Mouse (Mus musculus) midbrain, embryonic 16.5 days (tissue): ENCODE measurements around the gene Rcan3. TPM values are rescaled to one million over a fixed set of nuclear protein-coding genes. Genes with fewer than 3 reads are reported as not detected.
A peak's percentile ranks its signal among the peaks of the same experiment; 100 is the strongest.

Experiments used
- ATAC-seq: fragments of 200-750 bp; cut with Nextera tagmentation; 2 replicates; pipeline ENCODE4 v1.8.0; 2017; ENCODE audit warnings: moderate TSS enrichment
- H3K27ac ChIP-seq: fragments of 300-500 bp; sonication (generic); 2 replicates; pipeline ENCODE4 v1.5.1; 2014; ENCODE audit warnings: mild to moderate bottlenecking, low read length, mixed read lengths
- H3K27me3 ChIP-seq: fragments of 300-500 bp; sonication (generic); 2 replicates; pipeline ENCODE4 v1.6.1; 2014; ENCODE audit warnings: low read depth, low read length, mixed read lengths; ENCODE audit not compliant: control insufficient read depth, insufficient read depth
- H3K36me3 ChIP-seq: fragments of 300-500 bp; sonication (generic); 2 replicates; pipeline ENCODE4 v1.6.1; 2014; ENCODE audit warnings: mild to moderate bottlenecking, low read length, moderate library complexity, mixed read lengths; ENCODE audit not compliant: control insufficient read depth, insufficient read depth
- H3K4me1 ChIP-seq: fragments of 300-500 bp; sonication (generic); 2 replicates; pipeline ENCODE4 v1.6.1; 2014; ENCODE audit warnings: mild to moderate bottlenecking, low read length, mixed read lengths; ENCODE audit not compliant: control insufficient read depth, insufficient read depth
- H3K4me2 ChIP-seq: fragments of 300-500 bp; sonication (generic); 2 replicates; pipeline ENCODE4 v1.6.1; 2014; ENCODE audit warnings: mild to moderate bottlenecking, low read length, mixed read lengths
- H3K4me3 ChIP-seq: fragments of 300-500 bp; sonication (generic); 2 replicates; pipeline ENCODE4 v1.5.1; 2014; ENCODE audit warnings: low read depth, mild to moderate bottlenecking, low read length, moderate library complexity, mixed read lengths
- H3K9ac ChIP-seq: fragments of 300-500 bp; sonication (generic); 2 replicates; pipeline ENCODE4 v1.6.1; 2014; ENCODE audit warnings: low read depth, low read length, mixed read lengths
- H3K9me3 ChIP-seq: fragments of 300-500 bp; sonication (generic); replicated peaks from 2 replicates; pipeline ENCODE4 v1.6.1; 2014; ENCODE audit warnings: mild to moderate bottlenecking, low read length, mixed read lengths; ENCODE audit not compliant: control insufficient read depth, poor library complexity, severe bottlenecking
- WGBS: fragments of 180-500 bp; shearing (Covaris S2); extraction: QIAGEN DNeasy Blood & Tissue Kit; methylation state at CpG from one replicate; pipeline ENCODE4 v1.1.7; 2014; 5-methylcytosine and 5-hydroxymethylcytosine counted together
- polyA plus RNA-seq: library from polyadenylated mRNA; unstranded; fragments of >200 nt; fragmentation: Nextera tagmentation; extraction: Ambion mirVana; gene quantifications from 2 replicates; pipeline ENCODE4 v1.2.1, GENCODE M21; 2015

Rcan3 gene
- polyA plus RNA-seq, 1 experiment from 2014 or later, result 59.1 TPM

DNA sequence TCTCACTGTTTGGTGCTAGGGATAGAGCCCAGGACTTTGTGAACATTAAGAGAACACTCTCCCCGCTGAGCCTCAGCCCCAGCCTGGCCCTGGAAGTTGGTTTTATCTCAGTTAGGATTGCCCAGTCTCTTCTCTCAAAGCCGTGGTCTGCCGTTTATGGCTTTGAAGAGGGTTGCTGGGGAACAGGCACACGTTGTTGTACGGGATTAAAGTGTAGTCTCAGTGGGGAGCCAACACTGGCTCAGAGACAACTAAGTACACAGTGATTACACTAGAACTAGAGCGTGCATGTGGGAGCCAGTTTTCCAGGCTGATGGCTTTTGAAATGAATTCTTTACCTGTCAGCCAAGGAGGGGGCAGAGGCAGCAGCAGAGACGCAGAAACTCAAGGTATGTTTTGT is 31.8 kb downstream of the Rcan3 start:
- Histone ChIP-seq H3K4me1 (peaks cover 2% of the 10 kb centered on the region; the same call in 1 of the 2 replicates), H3K9me3 (no peaks in the 10 kb centered on the region), H3K27ac (no peak overlapping the region), H3K9ac (no peak overlapping the region), H3K4me3 (no peak overlapping the region), H3K36me3 (no peaks in the 10 kb centered on the region), H3K4me2 (no peak overlapping the region), H3K27me3 (peaks cover 23% of the 10 kb centered on the region)
- 8% methylated on average over 7 of the region's 7 CpGs for WGBS
- ATAC-seq, result no peak

DNA sequence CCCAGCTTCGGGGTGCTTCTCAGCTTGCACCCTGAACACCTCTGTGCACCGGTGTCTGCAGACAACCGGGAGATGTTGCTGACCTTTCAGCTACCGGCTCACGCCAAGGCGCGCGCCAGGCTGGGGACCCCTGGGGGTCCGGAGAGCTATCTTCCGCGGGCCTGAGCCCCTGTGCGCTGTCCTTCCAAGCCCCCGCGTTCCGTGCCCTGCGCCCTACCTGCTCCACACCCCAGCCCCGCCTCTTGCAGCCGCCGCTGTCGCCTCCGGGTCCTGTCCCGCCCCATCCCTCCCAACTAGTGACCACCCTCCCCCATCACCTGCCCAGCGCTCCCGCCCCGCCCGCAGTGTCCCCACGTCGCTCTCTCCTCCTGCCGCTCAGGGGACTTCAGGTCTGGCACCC is 35.7 kb downstream of the Rcan3 start, which contains the start of gene Ncmap:
Gene Ncmap, minus strand, starts transcription at position 237 of the 400 bp plus-strand sequence.
- peaks cover 2% of the 10 kb centered on the region; the same call in 1 of the 2 replicates for H3K4me1 ChIP-seq
- WGBS, result under 1% methylated on average over 28 of the region's 29 CpGs

DNA sequence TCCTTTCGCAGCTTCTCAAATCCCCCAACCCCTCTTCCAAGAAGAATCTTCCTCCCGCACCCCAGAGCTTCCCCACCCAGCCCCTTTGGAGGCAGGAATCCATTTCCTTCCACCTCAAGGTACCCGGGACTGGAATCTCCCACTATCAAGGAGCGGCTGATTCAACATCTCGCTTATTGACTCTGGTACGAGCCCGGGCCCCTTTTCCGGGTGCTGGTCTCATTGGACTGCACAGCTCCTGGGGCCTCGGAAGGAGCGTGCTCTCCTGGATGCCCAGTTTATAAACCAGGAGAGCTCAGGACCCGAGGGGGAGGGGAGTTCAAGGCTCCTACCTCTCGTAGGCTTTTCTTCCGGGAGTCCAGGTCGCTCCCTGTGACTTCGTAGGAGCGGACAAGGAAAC is 36.1 kb downstream of the Rcan3 start:
- 5% methylated on average over 16 of the region's 16 CpGs for WGBS

More for the DNA sequence above, 35.7 kb downstream of the Rcan3 start, which contains the start of gene Ncmap:
- peak within 1 kb of the TSS; percentile 49 for H3K9ac ChIP-seq
- H3K27me3 ChIP-seq, result peaks cover 30% of the 10 kb centered on the region
- ATAC-seq, result no peak
- no peak within 1 kb of the TSS for H3K27ac ChIP-seq
- peak within 1 kb of the TSS; percentile 32 for H3K4me3 ChIP-seq
- H3K4me2 ChIP-seq, result peak within 1 kb of the TSS; percentile 56
- H3K9me3 ChIP-seq, result no peaks in the 10 kb centered on the region
- no peaks in the 10 kb centered on the region for H3K36me3 ChIP-seq

DNA sequence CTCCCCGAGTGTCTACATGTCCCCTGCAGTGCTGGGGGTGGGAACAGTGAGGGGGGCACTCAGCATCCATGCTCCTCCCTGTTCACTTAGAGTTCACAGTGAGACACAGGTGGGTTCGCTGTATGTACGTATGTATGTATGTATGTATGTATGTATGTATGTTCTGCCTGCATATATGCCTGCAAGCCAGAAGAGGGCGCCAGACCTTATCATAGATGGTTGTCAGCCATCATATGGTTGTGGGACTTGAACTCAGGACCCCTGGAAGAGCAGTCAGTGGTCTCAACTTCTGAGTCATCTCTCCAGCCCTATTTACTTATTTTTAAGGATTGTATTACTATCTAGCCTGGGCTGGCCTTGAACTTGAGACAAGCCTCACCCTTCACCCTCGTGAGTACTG is 37.4 kb downstream of the Rcan3 start:
- H3K9me3 ChIP-seq, result no peaks in the 10 kb centered on the region
- no peak overlapping the region for H3K4me2 ChIP-seq
- no peak overlapping the region for H3K27ac ChIP-seq
- no peak overlapping the region for H3K4me3 ChIP-seq
- no peak for ATAC-seq
- no peak overlapping the region for H3K9ac ChIP-seq
- H3K36me3 ChIP-seq, result no peaks in the 10 kb centered on the region
- H3K4me1 ChIP-seq, result peaks cover 2% of the 10 kb centered on the region; the same call in 1 of the 2 replicates
- peaks cover 30% of the 10 kb centered on the region for H3K27me3 ChIP-seq
- 86% methylated on average over 5 of the region's 5 CpGs for WGBS

More for the DNA sequence above, 36.1 kb downstream of the Rcan3 start:
- Histone ChIP-seq H3K27ac (no peak overlapping the region), H3K27me3 (peaks cover 30% of the 10 kb centered on the region), H3K9me3 (no peaks in the 10 kb centered on the region), H3K9ac (peak overlapping the region; percentile 49; the same call in 1 of the 2 replicates), H3K4me3 (peak overlapping the region; percentile 32), H3K36me3 (no peaks in the 10 kb centered on the region), H3K4me1 (peaks cover 2% of the 10 kb centered on the region; the same call in 1 of the 2 replicates), H3K4me2 (peak overlapping the region; percentile 56)
- no peak for ATAC-seq

DNA sequence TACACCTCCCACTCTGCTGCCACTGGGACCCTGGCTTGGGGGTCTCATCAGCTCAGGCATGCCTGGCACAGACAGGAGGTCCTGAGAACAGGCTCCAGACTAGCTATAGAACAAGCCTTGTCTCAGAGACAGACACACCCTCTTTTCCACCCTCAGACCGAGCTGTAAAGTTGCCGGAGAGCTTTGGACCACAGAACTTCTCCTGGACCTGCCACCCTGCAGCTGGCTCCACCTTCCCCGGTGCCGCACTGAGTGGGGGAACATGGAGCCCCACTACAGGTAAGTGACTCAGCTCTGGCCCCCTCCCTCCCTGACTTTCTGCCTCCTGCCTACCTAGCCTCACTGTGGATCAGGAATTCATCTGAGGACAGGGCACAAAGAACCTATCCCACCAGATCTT is 38.3 kb downstream of the Rcan3 start:
- 86% methylated on average over 4 of the region's 4 CpGs for WGBS
- ATAC-seq, result no peak
- no peak overlapping the region for H3K4me2 ChIP-seq
- peaks cover 2% of the 10 kb centered on the region; the same call in 1 of the 2 replicates for H3K4me1 ChIP-seq
- peaks cover 30% of the 10 kb centered on the region for H3K27me3 ChIP-seq
- H3K9ac ChIP-seq, result no peak overlapping the region
- H3K4me3 ChIP-seq, result no peak overlapping the region
- no peak overlapping the region for H3K27ac ChIP-seq
- no peaks in the 10 kb centered on the region for H3K36me3 ChIP-seq
- no peaks in the 10 kb centered on the region for H3K9me3 ChIP-seq

DNA sequence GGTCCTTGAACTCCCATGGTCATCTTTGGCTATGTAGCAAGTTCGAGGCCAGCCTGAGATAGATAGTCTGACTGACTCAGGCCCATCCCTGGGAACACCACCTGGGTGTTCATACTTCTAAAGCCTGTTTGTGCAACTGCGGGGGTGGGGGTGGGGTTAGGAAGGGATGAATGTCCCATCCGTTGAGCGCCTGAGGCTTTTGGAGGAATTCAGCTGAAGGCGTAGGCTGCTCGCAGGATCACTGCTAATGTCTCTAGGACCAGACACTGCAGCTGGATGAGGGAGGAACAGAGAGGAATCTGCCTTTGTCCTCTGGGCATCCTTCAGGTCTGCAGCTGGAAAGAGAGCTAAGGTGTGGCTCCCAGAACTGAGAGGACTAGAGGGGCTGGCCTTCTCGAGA is 39.0 kb downstream of the Rcan3 start:
- no peak for ATAC-seq
- Histone ChIP-seq H3K9me3 (no peaks in the 10 kb centered on the region), H3K9ac (no peak overlapping the region), H3K36me3 (no peaks in the 10 kb centered on the region), H3K4me3 (no peak overlapping the region), H3K4me2 (no peak overlapping the region), H3K4me1 (peaks cover 2% of the 10 kb centered on the region; the same call in 1 of the 2 replicates), H3K27me3 (peaks cover 29% of the 10 kb centered on the region), H3K27ac (no peak overlapping the region)
- 87% methylated on average over 7 of the region's 7 CpGs for WGBS

DNA sequence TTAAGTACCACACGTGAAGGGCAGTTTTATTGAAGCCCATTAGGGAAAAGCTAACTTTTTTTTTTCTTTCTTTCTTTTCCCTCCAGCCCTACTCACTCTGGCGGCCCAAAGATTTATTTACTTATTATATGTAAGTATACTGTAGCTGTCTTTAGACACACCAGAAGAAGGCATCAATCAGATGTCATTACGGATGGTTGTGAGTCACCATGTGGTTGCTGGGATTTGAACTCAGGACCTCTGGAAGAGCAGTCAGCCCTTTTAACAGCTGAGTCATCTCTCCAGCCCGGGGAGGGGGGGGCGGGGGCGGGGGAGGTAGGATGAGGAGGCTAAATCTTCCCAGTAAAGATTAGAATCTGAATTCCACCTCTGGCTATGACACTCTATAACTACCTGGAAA is 40.3 kb downstream of the Rcan3 start:
- ATAC-seq, result no peak
- Histone ChIP-seq H3K9me3 (no peaks in the 10 kb centered on the region), H3K4me2 (no peak overlapping the region), H3K4me3 (no peak overlapping the region), H3K27ac (no peak overlapping the region), H3K4me1 (peaks cover 2% of the 10 kb centered on the region; the same call in 1 of the 2 replicates), H3K9ac (no peak overlapping the region), H3K36me3 (no peaks in the 10 kb centered on the region), H3K27me3 (peaks cover 16% of the 10 kb centered on the region)
- WGBS, result 84% methylated on average over 6 of the region's 6 CpGs

DNA sequence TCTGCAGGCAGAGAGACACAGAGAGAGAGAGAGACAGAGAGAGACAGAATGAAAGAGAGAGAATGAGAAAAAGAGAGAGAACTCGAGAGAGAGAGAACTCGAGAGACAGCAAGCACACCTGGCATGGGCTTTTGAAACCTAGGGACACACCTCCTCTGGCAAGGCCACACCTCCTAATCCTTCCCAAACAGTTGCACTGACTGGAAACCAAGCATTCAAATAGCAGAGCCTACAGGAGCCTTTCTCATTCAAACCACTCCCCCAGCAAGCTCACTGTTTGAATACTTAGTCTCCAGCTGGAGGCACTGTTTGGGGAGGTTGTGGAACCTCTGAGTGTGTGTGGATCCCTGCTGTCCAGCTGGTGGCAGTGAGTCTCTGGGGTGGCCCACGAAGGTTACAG is 40.9 kb downstream of the Rcan3 start:
- Histone ChIP-seq H3K4me3 (no peak overlapping the region), H3K4me2 (no peak overlapping the region), H3K36me3 (no peaks in the 10 kb centered on the region), H3K9me3 (no peaks in the 10 kb centered on the region), H3K27me3 (peaks cover 11% of the 10 kb centered on the region), H3K4me1 (peaks cover 1% of the 10 kb centered on the region; the same call in 1 of the 2 replicates), H3K27ac (no peak overlapping the region), H3K9ac (no peak overlapping the region)
- ATAC-seq, result no peak
- 79% methylated on average over 3 of the region's 3 CpGs for WGBS

DNA sequence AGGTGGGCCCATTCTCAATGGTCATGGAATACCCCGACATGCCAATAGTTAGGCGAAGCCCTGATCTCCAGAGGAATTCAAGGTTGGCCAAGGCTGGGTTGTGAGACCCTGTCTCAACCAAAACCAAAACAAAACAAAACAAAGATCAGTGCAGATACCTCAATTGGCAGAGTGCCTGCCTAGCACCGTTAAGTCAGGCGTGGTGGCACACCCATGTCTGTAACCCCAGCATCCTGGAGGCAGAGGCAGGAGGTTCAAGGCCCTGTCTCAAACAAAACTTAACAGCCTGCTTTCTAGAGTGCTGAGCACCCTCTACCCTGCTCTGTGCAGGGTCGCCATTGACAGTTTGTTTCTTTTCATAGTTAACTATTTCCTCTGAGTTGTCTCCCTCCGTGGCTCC is 42.6 kb downstream of the Rcan3 start:
- Histone ChIP-seq H3K9me3 (no peaks in the 10 kb centered on the region), H3K4me3 (no peak overlapping the region), H3K4me2 (no peak overlapping the region), H3K27me3 (no peaks in the 10 kb centered on the region), H3K27ac (no peak overlapping the region), H3K9ac (no peak overlapping the region), H3K36me3 (no peaks in the 10 kb centered on the region), H3K4me1 (no peaks in the 10 kb centered on the region)
- 69% methylated on average over 6 of the region's 6 CpGs for WGBS
- ATAC-seq, result no peak
